Mouse (Mus musculus): ENCODE data around the gene Bco1. TPM values are rescaled to one million over a fixed set of nuclear protein-coding genes. Genes with fewer than 3 reads are reported as not detected.

The Bco1 gene
- polyA plus RNA-seq, 2 experiments: 0.25 to 0.48 TPM

- ATAC-seq (ENCODE audit: low FRiP score, low read depth) (no peak), DNase-seq (ENCODE audit: low spot score) (no peak)
- 70% methylated on average over 13 of the region's 13 CpGs for WGBS
- Histone ChIP-seq H3K4me3 (replicated peaks; ENCODE audit: low read length) (no peak overlapping the region), H3K36me3 (ENCODE audit: control insufficient read depth, insufficient read depth, low read length) (no peaks in the 10 kb centered on the region), H3K9me3 (ENCODE audit: control insufficient read depth, low read length) (no peaks in the 10 kb centered on the region), H3K27me3 (ENCODE audit: control insufficient read depth, insufficient read depth, low read length) (no peaks in the 10 kb centered on the region), H3K4me2 (replicated peaks; ENCODE audit: low read depth, low read length, severe bottlenecking) (no peak overlapping the region), H3K4me1 (ENCODE audit: control insufficient read depth, insufficient read depth, low read length) (no peaks in the 10 kb centered on the region), H3K9ac (ENCODE audit: low read depth, low read length, severe bottlenecking) (no peak overlapping the region), H3K27ac (replicated peaks; ENCODE audit: low read depth, low read length) (no peak overlapping the region)
- no peak for TF ChIP-seq POLR2A (IDR thresholded peaks at IDR 0.05; ENCODE audit: borderline replicate concordance, extremely low read depth, insufficient read depth, insufficient read length)
These were observed 28.4 kb downstream of the Bco1 start for GRCm38 (mm10) chr8:117123850-117124633.

- Histone ChIP-seq H3K4me2 (replicated peaks; ENCODE audit: low read depth, low read length, severe bottlenecking) (no peak overlapping the region), H3K9me3 (ENCODE audit: control insufficient read depth, low read length) (no peaks in the 10 kb centered on the region), H3K36me3 (ENCODE audit: control insufficient read depth, insufficient read depth, low read length) (no peaks in the 10 kb centered on the region), H3K4me3 (replicated peaks; ENCODE audit: low read length) (no peak overlapping the region), H3K4me1 (ENCODE audit: control insufficient read depth, insufficient read depth, low read length) (no peaks in the 10 kb centered on the region), H3K9ac (ENCODE audit: low read depth, low read length, severe bottlenecking) (no peak overlapping the region), H3K27ac (replicated peaks; ENCODE audit: low read depth, low read length) (no peak overlapping the region), H3K27me3 (ENCODE audit: control insufficient read depth, insufficient read depth, low read length) (no peaks in the 10 kb centered on the region)
- 86% methylated on average over 3 of the region's 3 CpGs for WGBS
- ATAC-seq (ENCODE audit: low FRiP score, low read depth) (no peak), DNase-seq (ENCODE audit: low spot score) (no peak)
- TF ChIP-seq POLR2A (IDR thresholded peaks at IDR 0.05; ENCODE audit: borderline replicate concordance, extremely low read depth, insufficient read depth, insufficient read length): no peak
These were observed 30.2 kb downstream of the Bco1 start for GRCm38 (mm10) chr8:117125854-117126253.

DNA sequence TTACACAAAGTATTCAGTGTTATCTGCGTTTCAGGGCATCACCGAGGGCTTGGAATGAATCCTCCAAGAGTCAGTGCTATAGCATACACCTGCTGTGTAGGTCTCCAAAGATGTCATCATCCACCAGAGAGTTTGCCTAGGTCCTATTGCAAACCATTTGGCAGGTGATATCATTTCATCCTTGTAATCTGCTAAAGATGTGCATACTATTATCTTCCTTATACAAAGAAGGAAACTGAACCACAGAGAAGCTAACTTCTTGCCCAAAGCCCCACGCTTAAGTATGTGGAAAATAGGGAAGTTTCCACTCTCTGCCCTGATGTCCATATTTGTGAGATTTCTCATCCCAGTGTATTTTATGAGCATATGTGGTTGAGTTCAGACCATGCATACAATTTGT, 30.8 kb downstream of the Bco1 start:
- 97% methylated on average over 3 of the region's 3 CpGs for WGBS
- Histone ChIP-seq H3K4me3 (replicated peaks; ENCODE audit: low read length) (no peak overlapping the region), H3K36me3 (ENCODE audit: control insufficient read depth, insufficient read depth, low read length) (no peaks in the 10 kb centered on the region), H3K9ac (ENCODE audit: low read depth, low read length, severe bottlenecking) (no peak overlapping the region), H3K9me3 (ENCODE audit: control insufficient read depth, low read length) (no peaks in the 10 kb centered on the region), H3K27ac (replicated peaks; ENCODE audit: low read depth, low read length) (no peak overlapping the region), H3K4me1 (ENCODE audit: control insufficient read depth, insufficient read depth, low read length) (no peaks in the 10 kb centered on the region), H3K27me3 (ENCODE audit: control insufficient read depth, insufficient read depth, low read length) (no peaks in the 10 kb centered on the region), H3K4me2 (replicated peaks; ENCODE audit: low read depth, low read length, severe bottlenecking) (no peak overlapping the region)
- ATAC-seq (ENCODE audit: low FRiP score, low read depth) (no peak), DNase-seq (ENCODE audit: low spot score) (no peak)
- TF ChIP-seq POLR2A (IDR thresholded peaks at IDR 0.05; ENCODE audit: borderline replicate concordance, extremely low read depth, insufficient read depth, insufficient read length): no peak

GRCm38 (mm10) chr8:117127063-117127462, 31.4 kb downstream of the Bco1 start:
- Histone ChIP-seq H3K9ac (ENCODE audit: low read depth, low read length, severe bottlenecking) (no peak overlapping the region), H3K4me2 (replicated peaks; ENCODE audit: low read depth, low read length, severe bottlenecking) (no peak overlapping the region), H3K27ac (replicated peaks; ENCODE audit: low read depth, low read length) (no peak overlapping the region), H3K4me1 (ENCODE audit: control insufficient read depth, insufficient read depth, low read length) (no peaks in the 10 kb centered on the region), H3K4me3 (replicated peaks; ENCODE audit: low read length) (no peak overlapping the region), H3K36me3 (ENCODE audit: control insufficient read depth, insufficient read depth, low read length) (no peaks in the 10 kb centered on the region), H3K27me3 (ENCODE audit: control insufficient read depth, insufficient read depth, low read length) (no peaks in the 10 kb centered on the region), H3K9me3 (ENCODE audit: control insufficient read depth, low read length) (no peaks in the 10 kb centered on the region)
- DNase-seq (ENCODE audit: low spot score): no peak
- ATAC-seq (ENCODE audit: low FRiP score, low read depth): no peak
- TF ChIP-seq POLR2A (IDR thresholded peaks at IDR 0.05; ENCODE audit: borderline replicate concordance, extremely low read depth, insufficient read depth, insufficient read length): no peak
- WGBS: 88% methylated on average over 8 of the region's 8 CpGs

DNA sequence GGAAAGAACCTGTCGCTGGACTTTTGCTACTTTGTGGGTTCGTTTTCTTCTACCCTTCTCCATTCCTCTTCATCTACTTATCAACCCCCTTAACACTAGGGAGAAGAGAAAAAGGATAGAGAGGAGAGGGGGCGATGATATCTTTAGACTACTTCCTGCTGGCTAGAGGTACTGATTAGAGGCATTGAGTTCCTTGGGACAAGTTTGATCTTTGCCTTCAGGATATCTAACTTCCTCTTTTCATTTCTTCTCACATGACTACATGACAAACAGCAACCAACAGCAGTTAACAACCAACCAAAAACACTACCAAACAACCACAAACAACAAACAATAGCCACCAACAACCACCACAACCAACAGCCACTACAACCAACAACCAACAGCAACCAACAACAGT, 38.0 kb downstream of the Bco1 start:
- no peak overlapping the region for H3K27ac ChIP-seq (replicated peaks; ENCODE audit: low read depth, low read length)
- DNase-seq (ENCODE audit: low spot score) (no peak), ATAC-seq (ENCODE audit: low FRiP score, low read depth) (no peak)
- no peaks in the 10 kb centered on the region for H3K9me3 ChIP-seq (ENCODE audit: control insufficient read depth, low read length)
- no peak overlapping the region for H3K4me2 ChIP-seq (replicated peaks; ENCODE audit: low read depth, low read length, severe bottlenecking)
- H3K36me3 ChIP-seq (ENCODE audit: control insufficient read depth, insufficient read depth, low read length): no peaks in the 10 kb centered on the region
- H3K4me1 ChIP-seq (ENCODE audit: control insufficient read depth, insufficient read depth, low read length): no peaks in the 10 kb centered on the region
- WGBS: 90% methylated on average over 3 of the region's 3 CpGs
- no peak overlapping the region for H3K9ac ChIP-seq (ENCODE audit: low read depth, low read length, severe bottlenecking)
- H3K27me3 ChIP-seq (ENCODE audit: control insufficient read depth, insufficient read depth, low read length): no peaks in the 10 kb centered on the region
- H3K4me3 ChIP-seq (replicated peaks; ENCODE audit: low read length): no peak overlapping the region
- TF ChIP-seq POLR2A (IDR thresholded peaks at IDR 0.05; ENCODE audit: borderline replicate concordance, extremely low read depth, insufficient read depth, insufficient read length): no peak

Measured in limb, embryonic 14.5 days (tissue).